Mouse (Mus musculus) lung, postnatal 36 days (tissue): Measurements from ENCODE around the gene Becn1.
"Not testable (repeated sequence)": the region's sequence is repeated elsewhere in the genome, so short reads cannot be mapped to it uniquely, and the experiment has no call there.

Source experiments
- DNase-seq: peaks from one replicate; pipeline ENCODE4 v3.0.0; 2022; ENCODE audit warnings: mixed read lengths

Gene Becn1

GRCm38 (mm10) chr11:101302004-101302798 lies at the start of gene Becn1:
Becn1 (minus strand) TSS chr11:101302286.
- DNase-seq, result peak; percentile 99

DNA sequence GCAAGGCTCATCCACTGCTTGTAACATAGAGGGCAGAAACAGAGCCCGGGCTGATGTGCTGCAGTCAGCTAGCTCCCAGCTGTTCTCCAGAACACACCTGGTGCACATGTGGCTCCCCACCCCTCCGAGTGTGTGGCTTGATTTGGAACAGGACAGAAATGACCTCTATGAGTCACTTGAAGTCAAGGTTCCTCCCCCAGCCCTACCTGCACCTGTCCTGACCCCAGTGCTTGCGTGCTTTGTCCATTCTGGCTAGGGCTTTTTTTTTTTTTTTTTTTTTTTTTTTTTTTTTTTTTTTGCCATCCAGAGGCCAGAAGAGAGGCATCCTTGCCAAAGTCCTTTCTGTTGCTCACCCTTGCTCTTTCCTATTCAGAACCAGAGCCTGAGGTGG lies 49.6 kb upstream of the Becn1 start:
- no peak for DNase-seq

DNA sequence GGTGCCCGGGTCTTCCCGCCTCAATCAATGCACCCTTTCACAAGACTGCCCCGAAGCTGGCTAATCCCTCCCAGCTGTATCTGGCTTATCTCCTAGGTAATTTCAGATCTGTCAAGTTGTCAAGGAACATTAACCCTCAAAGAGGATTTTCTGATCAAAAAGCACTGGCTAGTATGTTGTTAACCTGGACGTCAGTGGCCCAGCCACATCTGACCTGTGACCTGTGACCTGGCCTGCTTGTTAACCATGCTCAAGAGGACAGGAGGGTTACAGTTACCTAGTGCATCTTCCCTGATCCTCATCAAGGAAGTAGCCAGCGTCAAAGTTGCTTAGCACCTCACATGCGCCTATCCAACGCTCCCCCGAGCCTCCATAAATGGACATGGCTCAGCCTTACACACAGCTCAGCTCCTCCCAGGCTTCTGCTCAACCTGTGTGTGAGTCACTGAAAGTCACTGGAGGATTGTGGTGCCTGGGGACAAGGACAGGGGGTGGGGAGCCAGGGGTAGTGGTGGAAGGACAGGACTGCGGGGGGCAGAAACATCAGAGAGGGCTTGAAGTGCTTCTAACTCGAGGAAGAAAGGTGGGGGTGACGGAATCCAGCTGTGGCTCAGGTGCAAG lies 49.1 kb upstream of the Becn1 start:
- no peak for DNase-seq

DNA sequence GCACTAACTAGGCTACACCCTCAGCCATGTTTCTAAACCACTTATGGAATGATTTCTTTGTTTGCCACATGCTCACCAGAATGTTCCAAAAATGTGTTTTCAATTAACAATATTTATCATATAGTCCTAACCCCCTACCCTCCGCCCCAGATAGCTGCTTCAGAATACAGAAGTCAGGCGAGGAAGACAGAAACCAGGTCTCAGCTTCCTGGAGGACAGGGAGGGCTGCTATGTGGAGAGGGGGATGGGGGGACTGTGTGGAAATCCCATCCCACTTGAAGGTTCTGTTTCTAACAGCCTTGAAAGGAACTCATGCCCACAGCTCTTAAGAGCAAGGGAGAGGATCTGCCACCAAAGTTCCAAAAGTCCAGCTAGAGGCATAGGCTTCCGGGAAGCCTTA lies 47.1 kb upstream of the Becn1 start:
- DNase-seq, result no peak

DNA sequence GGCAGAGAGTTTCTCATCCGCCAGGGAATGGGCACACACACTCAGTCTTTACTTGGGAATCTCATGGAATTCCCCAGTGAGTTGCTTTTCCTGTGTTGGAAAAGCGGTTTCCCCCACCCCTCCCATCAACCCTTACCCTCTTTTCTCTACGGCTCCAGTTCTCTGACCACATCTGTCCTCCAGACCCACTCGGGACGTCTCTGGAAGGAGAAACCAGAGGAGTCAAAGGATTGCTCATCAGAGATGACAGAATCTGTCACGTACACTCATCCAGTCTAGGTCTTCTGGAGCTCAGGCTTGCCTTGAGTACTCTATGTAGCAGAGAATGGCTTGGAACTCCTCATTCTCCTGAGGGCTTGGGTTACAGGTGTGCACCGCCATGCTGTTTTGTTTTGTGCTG lies 46.7 kb upstream of the Becn1 start:
- DNase-seq, result no peak

DNA sequence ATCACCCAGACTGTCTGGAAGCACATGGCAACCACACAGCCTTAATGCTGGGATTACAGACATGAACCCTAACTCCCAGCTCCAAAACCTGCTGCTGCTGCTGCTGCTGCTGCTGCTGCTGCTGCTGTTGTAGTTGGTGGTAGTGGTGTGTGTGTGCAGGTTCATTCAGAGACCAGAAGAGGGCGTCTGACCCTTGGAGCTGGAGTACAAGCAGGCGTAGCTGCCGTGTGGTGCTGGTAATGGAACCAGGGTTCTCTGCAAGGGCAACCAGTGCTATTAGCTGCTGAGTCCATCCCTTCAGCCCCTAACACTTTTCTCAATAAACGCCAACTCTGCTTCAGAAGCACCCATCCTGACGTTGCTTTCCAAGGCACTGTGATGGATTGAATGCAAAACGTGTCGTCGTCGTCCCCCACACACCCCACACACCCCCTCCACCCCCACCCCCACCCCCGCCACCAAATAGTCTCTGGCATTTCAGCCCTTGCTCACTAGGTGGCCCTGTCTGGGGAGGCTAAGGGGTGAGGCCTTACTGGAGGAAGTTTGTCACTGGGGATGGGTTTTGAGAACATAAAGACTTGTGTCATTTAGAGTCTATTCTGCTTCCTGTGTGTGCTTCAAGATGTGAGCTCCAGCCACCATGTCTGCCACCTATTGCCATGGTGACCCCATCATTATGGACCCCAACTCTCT lies 45.1 kb upstream of the Becn1 start:
- DNase-seq, result no peak

DNA sequence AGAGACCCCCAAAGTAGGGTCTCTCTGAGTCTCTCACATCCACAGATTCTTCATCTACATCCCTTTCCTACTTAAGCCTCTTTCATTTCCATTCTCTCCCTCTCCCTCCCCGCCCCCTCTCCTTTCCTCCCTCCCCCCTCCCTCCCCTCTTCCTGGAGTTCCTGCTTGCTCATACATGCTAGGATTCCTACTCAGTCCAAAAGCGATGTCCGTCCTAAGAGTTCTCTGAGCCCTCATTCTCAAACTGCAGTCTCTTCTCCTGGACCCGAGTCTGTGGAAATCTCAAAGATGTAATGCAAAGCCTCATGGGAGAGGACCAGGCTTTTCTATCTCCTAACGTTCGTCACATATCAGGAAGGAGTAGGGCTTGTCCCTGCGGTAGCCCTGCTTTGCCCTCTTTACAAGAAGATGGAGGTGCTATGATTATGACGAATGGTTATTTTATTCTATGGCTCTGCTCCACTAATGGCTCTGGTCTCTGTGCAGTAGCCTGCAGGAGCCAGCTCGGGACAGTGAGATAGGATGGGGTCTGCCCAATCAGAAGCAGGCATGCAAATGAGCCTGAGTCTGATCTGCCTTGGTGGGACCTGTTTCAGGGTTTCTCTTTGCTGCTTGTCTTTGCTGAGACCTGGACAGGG lies 36.2 kb upstream of the Becn1 start:
- peak; percentile 32 for DNase-seq

GRCm38 (mm10) chr11:101335685-101336084 lies 33.6 kb upstream of the Becn1 start:
- DNase-seq, result no peak

DNA sequence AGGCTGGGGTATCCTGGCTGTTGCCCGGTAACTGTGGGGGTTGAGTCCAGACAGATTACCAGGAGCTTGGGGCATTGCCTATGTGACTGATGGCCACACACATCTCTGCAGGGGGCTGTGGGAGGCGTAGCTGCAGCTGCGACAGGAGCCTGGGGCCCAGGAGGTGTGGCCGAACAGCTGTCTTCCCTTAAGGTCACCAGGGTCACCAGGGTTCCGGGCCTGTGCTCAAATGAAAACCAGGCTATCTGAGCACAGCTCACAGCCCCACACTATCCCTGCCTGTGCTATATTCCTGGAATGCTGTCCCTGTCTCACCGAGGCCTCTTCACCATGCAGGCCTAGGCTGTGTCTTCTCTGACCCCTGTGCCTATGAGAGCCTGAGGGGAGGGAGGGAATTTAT lies 32.4 kb upstream of the Becn1 start:
- DNase-seq, result no peak

- DNase-seq, result no peak
These were observed 31.9 kb upstream of the Becn1 start for GRCm38 (mm10) chr11:101334023-101334422.

DNA sequence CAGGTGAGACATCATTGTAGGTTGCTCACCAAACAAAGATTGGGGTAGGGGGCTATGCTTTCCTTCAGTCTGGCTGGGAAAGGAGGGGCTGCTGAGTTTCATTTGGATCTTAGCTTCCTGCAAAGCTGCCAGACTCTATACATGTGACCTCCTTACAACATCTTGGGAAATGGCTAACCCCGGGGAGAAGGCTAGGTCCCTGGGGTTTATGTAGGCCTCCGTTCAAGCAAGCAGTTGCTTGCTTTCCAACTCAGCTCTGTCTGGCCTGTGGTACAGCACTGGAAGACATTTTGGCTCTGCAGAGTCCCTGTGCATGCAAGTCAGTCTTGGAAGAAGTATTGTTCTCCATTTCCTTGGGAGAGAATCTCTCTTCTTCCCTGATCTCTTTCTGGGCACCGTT lies 30.5 kb upstream of the Becn1 start:
- no peak for DNase-seq

GRCm38 (mm10) chr11:101330961-101331360 lies 28.9 kb upstream of the Becn1 start:
- not testable (repeated sequence) for DNase-seq

DNA sequence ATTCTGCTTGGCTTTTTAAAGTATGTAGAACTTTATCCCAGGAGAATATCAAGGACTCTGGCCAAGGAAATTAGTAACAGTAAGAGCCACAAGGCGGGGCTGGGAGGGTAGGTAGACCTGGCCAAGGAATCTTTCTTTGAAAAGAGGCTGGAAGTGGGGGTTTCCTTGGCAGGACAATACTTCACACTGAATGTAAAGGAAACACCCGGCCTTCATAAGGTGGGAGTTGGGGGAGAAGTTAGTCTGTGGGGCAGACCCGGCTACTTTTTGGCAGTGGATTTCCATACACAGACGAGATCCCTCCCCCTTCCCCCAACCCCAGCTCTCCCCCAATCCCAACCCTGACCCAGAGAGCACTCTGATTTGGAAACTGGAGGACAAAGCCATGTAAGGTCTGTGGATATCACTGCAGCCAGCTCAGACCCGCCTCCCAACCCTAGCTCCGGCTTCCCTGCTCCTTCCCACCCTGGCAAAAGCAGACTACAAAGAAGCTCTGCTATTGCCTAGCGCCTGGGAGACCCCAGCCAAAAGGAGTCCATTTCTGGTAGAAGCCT lies 28.4 kb upstream of the Becn1 start, which contains the start of gene Aoc3:
Gene Aoc3 (plus strand): TSS at position 235 of the 554 bp plus-strand sequence.
- peak; percentile 10 for DNase-seq

DNA sequence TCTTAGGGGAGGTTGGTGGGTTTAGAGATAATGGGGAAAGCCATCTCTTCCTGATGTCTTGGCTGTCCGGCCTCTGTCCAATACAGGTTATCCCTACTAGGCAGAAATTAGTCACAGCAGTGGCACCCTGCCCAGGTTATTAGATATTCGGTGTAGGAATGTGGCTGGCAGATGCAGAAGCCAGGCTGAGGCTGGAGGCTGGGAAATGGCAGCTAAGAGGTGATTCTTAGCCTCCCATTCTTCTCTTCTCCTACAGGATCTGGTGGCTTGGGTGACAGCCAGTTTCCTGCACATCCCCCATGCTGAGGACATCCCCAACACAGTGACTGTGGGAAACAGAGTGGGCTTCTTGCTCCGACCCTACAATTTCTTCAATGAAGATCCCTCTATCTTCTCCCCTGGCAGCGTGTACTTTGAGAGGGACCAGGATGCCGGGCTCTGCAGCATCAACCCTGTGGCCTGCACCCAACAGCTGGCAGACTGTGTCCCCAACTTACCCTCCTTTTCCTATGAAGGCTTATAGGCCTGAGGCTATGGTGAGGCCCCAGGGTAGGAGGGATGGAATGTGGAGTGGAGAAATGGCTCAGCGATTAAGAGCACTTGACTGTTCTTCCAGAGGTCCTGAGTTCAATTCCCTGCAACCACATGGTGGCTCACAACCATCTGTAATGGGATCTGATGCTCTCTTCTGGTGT lies 27.0 kb upstream of the Becn1 start:
- peak; percentile 41 for DNase-seq

DNA sequence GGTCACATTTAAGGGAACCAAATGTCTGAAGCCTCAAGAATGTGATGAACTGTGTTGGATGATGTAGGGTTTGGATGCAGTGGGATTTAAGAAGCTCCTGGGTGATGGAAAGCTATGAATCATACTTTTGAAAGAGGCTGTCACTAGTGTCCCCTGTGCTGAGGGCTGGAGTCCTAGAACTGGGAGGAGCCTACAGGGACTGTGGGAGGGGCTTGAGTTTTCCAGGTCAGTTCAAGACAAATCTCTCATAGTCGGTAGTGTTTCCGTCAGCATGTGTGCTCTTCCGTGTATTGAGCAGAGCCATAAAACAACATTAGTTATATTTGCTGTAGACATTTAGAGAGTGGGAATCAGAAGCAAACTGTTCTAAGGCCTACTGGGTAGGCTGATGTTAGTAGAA lies 25.2 kb upstream of the Becn1 start:
- DNase-seq, result no peak

DNA sequence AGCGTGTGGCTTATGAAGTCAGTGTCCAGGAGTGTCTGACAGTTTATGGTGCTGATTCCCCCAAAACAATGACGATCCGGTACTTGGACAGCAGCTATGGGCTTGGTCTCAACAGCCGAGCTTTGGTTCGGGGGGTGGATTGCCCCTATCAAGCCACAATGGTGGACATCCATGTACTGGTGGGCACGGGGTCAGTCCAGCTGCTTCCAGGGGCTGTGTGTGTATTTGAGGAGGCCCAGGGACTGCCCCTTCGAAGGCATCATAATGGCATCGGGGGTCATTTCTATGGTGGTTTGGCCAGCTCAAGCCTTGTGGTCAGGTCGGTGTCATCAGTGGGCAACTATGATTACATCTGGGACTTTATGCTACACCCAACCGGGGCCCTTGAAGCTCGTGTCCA lies 24.1 kb upstream of the Becn1 start:
- DNase-seq, result no peak

- DNase-seq, result not testable (repeated sequence)
These were observed 23.1 kb upstream of the Becn1 start for GRCm38 (mm10) chr11:101325201-101325600.

DNA sequence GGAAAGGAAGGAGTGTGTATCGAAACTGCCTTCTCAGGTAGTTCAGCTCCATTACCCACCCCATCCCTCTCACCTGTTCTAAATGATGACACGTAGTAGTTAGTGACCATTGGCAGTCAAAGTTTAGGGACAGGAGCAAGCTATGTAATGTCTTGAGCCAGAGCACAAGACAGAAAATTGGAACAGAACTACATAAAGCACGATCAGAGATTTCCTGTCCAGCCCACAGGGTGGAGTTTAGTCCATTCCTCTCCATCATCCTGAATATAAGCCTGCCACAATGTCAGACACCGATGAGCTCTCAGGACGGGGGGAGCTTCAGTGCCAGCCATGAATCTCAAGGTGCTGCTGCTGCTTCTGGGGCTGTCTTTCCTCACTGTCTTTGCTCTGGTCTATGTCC lies 22.7 kb upstream of the Becn1 start, which contains the start of gene Aoc2:
Gene Aoc2 (plus strand): TSS at position 301 of the 400 bp plus-strand sequence.
- DNase-seq, result no peak

DNA sequence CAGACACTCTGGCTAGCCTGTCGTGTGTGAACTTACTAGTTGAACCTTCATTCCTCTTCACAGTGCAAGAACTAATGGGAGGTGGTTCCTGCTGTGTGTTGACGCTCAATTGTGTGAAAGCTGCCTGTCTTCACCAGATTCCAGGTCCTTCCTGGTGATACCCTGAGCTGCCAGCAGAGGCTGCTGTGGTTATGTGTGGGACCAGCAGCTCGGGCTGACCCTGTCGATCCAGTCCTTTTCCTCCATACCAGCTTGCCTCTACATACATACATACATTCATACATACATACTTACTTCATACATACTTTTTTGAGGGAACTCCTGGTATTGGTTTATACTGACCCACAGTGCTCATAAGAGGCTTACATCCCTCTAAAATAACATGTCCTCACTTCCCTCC lies 21.5 kb upstream of the Becn1 start:
- DNase-seq, result peak; percentile 83

DNA sequence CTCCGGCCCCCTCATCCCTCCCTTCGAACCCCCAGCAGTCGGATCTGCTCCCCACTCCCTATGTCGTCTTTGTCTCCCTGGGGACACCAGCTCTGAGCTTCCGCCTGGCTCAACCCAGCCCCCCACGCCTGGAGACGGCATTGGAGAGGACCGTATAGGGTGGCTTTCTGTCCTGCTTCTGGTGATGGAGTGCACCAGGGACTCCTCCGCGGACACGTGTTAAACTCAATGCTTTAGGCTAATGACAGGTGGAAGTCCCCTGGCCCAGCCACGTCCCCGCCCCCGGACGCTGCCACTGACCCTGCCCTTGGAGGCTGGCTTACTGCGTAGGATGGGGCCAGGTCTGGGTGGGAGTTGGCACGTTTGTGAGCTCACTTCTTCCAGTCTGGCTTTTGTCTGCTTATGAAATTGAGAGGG lies 14.4 kb upstream of the Becn1 start:
- DNase-seq, result no peak

- DNase-seq, result peak; percentile 94
These were observed 13.8 kb upstream of the Becn1 start, which contains the start of gene Psme3 for GRCm38 (mm10) chr11:101315665-101316500. Psme3 (plus strand) TSS chr11:101316213.
